Mouse (Mus musculus) liver, adult 2 months (tissue): ENCODE measurements around the gene Psmd7.

Experiments used
- CTCF ChIP-seq: fragments of 200-500 bp; IDR thresholded peaks from 2 replicates; pipeline ENCODE4 v1.5.1; 2011; ENCODE audit warnings: low read depth, low read length, control low read depth
- POLR2A ChIP-seq: fragments of 200-500 bp; IDR thresholded peaks from 2 replicates; pipeline ENCODE4 v1.6.1; 2011; ENCODE audit warnings: low read length, control low read depth; ENCODE audit not compliant: insufficient read depth; ENCODE audit errors: extremely low read depth

- TF ChIP-seq CTCF (no peak), POLR2A (no peak)
These were observed 17.2 kb downstream of the Psmd7 start for GRCm38 (mm10) chr8:107571046-107571445.
